Mouse (Mus musculus): ENCODE results near the gene Ccpg1.

- TF ChIP-seq CTCF (IDR thresholded peaks at IDR 0.05; ENCODE audit: low read depth) (no peak), EP300 (IDR thresholded peaks at IDR 0.05; ENCODE audit: low read depth) (no peak)
Observed at GRCm38 (mm10) chr9:73000487-73000886, 15.3 kb downstream of the Ccpg1 start.

All from liver, embryonic 14.5 days (tissue).